Mouse (Mus musculus) megakaryocyte, embryonic 14.5 days (primary cell): ENCODE data around the gene Dus4l.

Experiments
- FLI1 ChIP-seq: IDR thresholded peaks from 2 replicates; pipeline ENCODE4 v1.6.1; 2012; ENCODE audit warnings: low read length, inconsistent platforms, mixed read lengths
- GATA1 ChIP-seq: IDR thresholded peaks from 3 replicates; pipeline ENCODE4 v1.6.1; 2012; ENCODE audit warnings: mixed read lengths, low read length, inconsistent platforms, borderline replicate concordance

GRCm38 (mm10) chr12:31608138-31608537 is 46.5 kb downstream of the Dus4l start:
- TF ChIP-seq GATA1 (no peak), FLI1 (no peak)
